Mouse (Mus musculus): ENCODE results near the gene Rai1. TPM values are rescaled to one million over a fixed set of nuclear protein-coding genes. Genes with fewer than 3 reads are reported as not detected.
A peak's percentile ranks its signal among the peaks of the same experiment; 100 is the strongest.

Rai1 gene
- polyA plus RNA-seq, 1 experiment, result 62.9 TPM

DNA sequence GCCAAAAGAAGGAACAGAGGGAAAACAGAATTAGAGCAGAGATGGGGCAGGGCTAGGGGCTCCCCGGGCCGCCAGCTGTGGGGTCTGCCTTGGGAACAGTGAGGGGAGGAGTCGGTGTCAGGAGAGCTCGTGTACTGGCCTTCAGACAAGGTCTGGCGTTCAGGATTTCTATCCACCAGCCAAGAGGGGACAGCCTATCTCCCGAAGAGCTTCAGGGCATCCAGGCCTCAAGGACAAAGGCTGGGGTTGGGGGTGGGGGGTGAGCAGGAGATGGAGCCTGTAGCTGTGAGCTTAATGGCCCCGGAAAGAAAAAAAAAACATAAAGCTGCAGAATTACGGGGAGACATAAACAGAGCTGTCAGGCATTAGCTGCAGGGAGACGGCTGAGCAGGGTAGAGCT, 64.0 kb downstream of the Rai1 start:
- Histone ChIP-seq H3K4me3 (replicated peaks) (no peak overlapping the region), H3K27me3 (replicated peaks) (no peaks in the 10 kb centered on the region), H3K9me3 (no peaks in the 10 kb centered on the region), H3K36me3 (replicated peaks; ENCODE audit: low read length) (peaks cover 93% of the 10 kb centered on the region), H3K4me1 (peaks cover 90% of the 10 kb centered on the region)
- TF ChIP-seq GATA1 (IDR thresholded peaks at IDR 0.05; ENCODE audit: borderline replicate concordance, low read length), result no peak
- no peak for TF ChIP-seq FLI1 (IDR thresholded peaks at IDR 0.05; ENCODE audit: low read length)

- peaks cover 69% of the 10 kb centered on the region for H3K36me3 ChIP-seq (replicated peaks; ENCODE audit: low read length)
- TF ChIP-seq GATA1 (IDR thresholded peaks at IDR 0.05; ENCODE audit: borderline replicate concordance, low read length) (no peak), FLI1 (IDR thresholded peaks at IDR 0.05; ENCODE audit: low read length) (no peak)
- no peaks in the 10 kb centered on the region for H3K9me3 ChIP-seq
- no peak overlapping the region for H3K4me3 ChIP-seq (replicated peaks)
- H3K4me1 ChIP-seq, result peaks cover 96% of the 10 kb centered on the region
- no peaks in the 10 kb centered on the region for H3K27me3 ChIP-seq (replicated peaks)
Measured at GRCm38 (mm10) chr11:60172074-60172473, 67.3 kb downstream of the Rai1 start.

- Histone ChIP-seq H3K36me3 (replicated peaks; ENCODE audit: low read length) (peaks cover 63% of the 10 kb centered on the region), H3K4me1 (peaks cover 97% of the 10 kb centered on the region), H3K27me3 (replicated peaks) (no peaks in the 10 kb centered on the region), H3K9me3 (no peaks in the 10 kb centered on the region), H3K4me3 (replicated peaks) (no peak overlapping the region)
- no peak for TF ChIP-seq GATA1 (IDR thresholded peaks at IDR 0.05; ENCODE audit: borderline replicate concordance, low read length)
- no peak for TF ChIP-seq FLI1 (IDR thresholded peaks at IDR 0.05; ENCODE audit: low read length)
Measured at GRCm38 (mm10) chr11:60173606-60174184, 68.9 kb downstream of the Rai1 start.

- Histone ChIP-seq H3K9me3 (no peaks in the 10 kb centered on the region), H3K36me3 (replicated peaks; ENCODE audit: low read length) (peaks cover 61% of the 10 kb centered on the region), H3K4me1 (peaks cover 97% of the 10 kb centered on the region), H3K4me3 (replicated peaks) (peak overlapping the region; percentile 96), H3K27me3 (replicated peaks) (no peaks in the 10 kb centered on the region)
- TF ChIP-seq GATA1 (IDR thresholded peaks at IDR 0.05; ENCODE audit: borderline replicate concordance, low read length), result no peak
- TF ChIP-seq FLI1 (IDR thresholded peaks at IDR 0.05; ENCODE audit: low read length), result no peak
Measured at GRCm38 (mm10) chr11:60175371-60176181, 70.8 kb downstream of the Rai1 start.

DNA sequence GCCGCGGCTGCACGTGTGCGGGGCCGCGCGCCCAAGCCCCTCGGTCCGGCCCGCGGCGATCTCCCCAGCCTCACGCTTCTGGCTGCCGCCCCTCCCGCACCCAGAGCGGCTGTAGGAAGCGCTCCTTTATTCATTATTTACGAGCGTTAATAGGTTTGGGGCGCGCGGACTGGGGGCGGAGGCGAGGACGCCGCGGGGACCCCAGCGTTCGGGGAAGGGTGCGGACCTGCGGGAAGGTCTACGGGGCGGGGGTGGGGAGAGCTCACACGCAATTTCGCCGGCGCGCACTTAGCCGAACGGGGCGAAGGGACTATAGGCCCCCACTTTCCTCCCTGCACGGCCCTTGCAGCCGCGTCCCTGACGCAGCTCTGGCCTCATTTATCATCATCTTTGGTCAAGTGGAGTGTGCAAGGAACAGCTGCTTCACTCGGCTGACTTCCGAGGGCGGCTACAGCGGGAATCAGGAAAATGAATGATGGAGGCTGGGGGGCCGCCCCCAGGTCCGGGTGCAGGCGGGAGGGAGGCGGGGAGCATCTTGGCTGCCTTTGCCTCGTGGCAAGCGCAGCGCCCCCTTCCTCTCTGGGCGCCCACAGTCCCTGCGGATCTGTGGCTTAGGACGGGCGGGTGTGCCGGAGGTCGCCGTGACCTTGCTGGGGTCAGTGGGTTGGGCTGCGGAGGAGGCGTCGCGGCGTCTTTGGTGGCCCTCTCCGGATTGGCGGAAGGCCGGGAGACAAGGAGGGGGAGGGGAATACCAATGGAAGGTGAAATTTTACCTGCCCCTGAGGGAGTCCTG, 71.6 kb downstream of the Rai1 start:
- H3K4me1 ChIP-seq, result peaks cover 97% of the 10 kb centered on the region
- peak overlapping the region; percentile 96 for H3K4me3 ChIP-seq (replicated peaks)

DNA sequence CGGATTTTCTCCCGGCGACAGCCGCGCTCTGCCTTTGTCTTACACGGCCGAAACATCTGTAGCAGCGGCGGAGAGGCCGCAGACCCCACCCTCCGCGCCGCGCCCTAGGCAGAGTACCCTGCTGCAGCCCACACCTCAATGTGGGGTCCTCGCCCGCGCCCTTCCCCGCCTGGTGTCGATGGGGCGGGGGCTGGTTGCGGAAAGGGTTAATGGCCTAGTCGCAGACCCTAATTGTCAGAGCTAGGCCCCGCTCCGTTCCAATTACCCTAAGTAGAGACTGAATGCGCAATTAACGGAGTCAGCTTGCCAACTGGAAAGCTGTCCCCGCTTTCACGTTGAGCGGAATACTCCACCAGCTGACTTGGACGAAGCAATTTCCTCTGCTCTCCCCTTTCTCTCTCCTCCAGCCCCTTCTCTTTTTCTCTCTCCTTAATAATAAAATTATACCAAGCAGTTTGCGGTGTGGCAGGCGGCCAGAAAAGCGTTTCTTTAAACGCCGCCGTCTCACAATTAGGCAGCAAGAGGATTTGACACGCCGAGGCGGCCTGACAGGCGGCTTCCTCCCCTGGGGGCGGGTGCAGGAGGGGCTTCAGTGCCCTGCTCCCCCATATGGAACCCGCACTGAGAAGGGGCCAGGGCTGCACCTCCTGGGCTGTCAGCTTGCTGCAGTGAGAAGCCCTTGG, 72.3 kb downstream of the Rai1 start:
- Histone ChIP-seq H3K4me3 (replicated peaks) (peak overlapping the region; percentile 96), H3K27me3 (replicated peaks) (no peaks in the 10 kb centered on the region), H3K36me3 (replicated peaks; ENCODE audit: low read length) (peaks cover 59% of the 10 kb centered on the region), H3K4me1 (peaks cover 99% of the 10 kb centered on the region), H3K9me3 (no peaks in the 10 kb centered on the region)
- TF ChIP-seq GATA1 (IDR thresholded peaks at IDR 0.05; ENCODE audit: borderline replicate concordance, low read length), result no peak
- TF ChIP-seq FLI1 (IDR thresholded peaks at IDR 0.05; ENCODE audit: low read length), result no peak

More for the DNA sequence above, 71.6 kb downstream of the Rai1 start:
- Histone ChIP-seq H3K9me3 (no peaks in the 10 kb centered on the region), H3K27me3 (replicated peaks) (no peaks in the 10 kb centered on the region), H3K36me3 (replicated peaks; ENCODE audit: low read length) (peaks cover 59% of the 10 kb centered on the region)
- TF ChIP-seq GATA1 (IDR thresholded peaks at IDR 0.05; ENCODE audit: borderline replicate concordance, low read length) (no peak), FLI1 (IDR thresholded peaks at IDR 0.05; ENCODE audit: low read length) (no peak)

DNA sequence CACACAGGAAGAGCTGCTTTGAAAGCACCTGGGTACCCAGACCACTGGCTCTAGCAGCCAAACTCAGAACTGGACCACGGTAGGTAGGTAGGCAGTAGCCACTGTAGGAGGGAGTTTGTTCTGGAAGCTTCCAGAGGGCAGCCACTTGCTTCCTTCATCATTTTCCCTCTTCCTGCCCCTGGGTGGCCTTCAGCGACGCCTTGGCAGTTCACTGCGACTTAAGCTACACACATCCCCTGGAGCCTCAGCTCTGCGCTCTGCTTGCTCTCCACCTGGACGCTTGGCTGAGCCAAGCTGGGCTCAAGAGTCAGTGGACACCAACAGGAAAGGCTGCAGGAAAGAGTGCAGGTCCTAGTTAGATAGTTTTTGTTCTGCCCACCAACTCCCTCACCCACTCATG, 73.2 kb downstream of the Rai1 start:
- H3K9me3 ChIP-seq, result no peaks in the 10 kb centered on the region
- peak overlapping the region; percentile 96 for H3K4me3 ChIP-seq (replicated peaks)
- H3K27me3 ChIP-seq (replicated peaks), result no peaks in the 10 kb centered on the region
- H3K4me1 ChIP-seq, result peaks cover 99% of the 10 kb centered on the region
- TF ChIP-seq GATA1 (IDR thresholded peaks at IDR 0.05; ENCODE audit: borderline replicate concordance, low read length) (no peak), FLI1 (IDR thresholded peaks at IDR 0.05; ENCODE audit: low read length) (no peak)
- peaks cover 59% of the 10 kb centered on the region for H3K36me3 ChIP-seq (replicated peaks; ENCODE audit: low read length)

DNA sequence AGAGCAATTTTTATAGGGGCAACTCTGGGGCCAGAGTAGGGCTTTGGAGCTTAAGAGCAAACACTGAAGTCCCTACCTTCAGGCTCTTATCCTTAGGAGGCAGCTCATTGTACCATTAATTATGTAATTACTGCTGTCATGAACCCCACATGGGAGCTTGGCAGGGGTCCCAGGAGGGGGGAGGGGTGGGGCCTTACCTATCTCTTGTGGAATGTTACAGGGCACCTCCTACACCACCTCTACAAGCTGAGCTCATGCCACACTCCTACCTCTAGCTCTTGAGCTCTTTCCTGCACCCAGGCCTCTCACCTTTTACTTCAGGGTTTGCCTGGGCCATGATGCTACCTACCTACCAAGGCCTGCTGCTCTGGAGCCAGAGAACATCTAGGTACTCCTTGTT, 73.7 kb downstream of the Rai1 start:
- Histone ChIP-seq H3K9me3 (no peaks in the 10 kb centered on the region), H3K4me3 (replicated peaks) (no peak overlapping the region), H3K36me3 (replicated peaks; ENCODE audit: low read length) (peaks cover 57% of the 10 kb centered on the region), H3K27me3 (replicated peaks) (no peaks in the 10 kb centered on the region), H3K4me1 (peaks cover 99% of the 10 kb centered on the region)
- no peak for TF ChIP-seq GATA1 (IDR thresholded peaks at IDR 0.05; ENCODE audit: borderline replicate concordance, low read length)

- Histone ChIP-seq H3K27me3 (replicated peaks) (no peaks in the 10 kb centered on the region), H3K4me1 (peaks cover 100% of the 10 kb centered on the region), H3K36me3 (replicated peaks; ENCODE audit: low read length) (peaks cover 86% of the 10 kb centered on the region), H3K4me3 (replicated peaks) (peak overlapping the region; percentile 14), H3K9me3 (no peaks in the 10 kb centered on the region)
- TF ChIP-seq FLI1 (IDR thresholded peaks at IDR 0.05; ENCODE audit: low read length), result no peak
- no peak for TF ChIP-seq GATA1 (IDR thresholded peaks at IDR 0.05; ENCODE audit: borderline replicate concordance, low read length)
Measured at GRCm38 (mm10) chr11:60182116-60182670, 77.4 kb downstream of the Rai1 start.

All from megakaryocyte, embryonic 14.5 days (primary cell).